Mouse (Mus musculus): ENCODE data around the gene Rfwd3. TPM values are rescaled to one million over a fixed set of nuclear protein-coding genes. Genes with fewer than 3 reads are reported as not detected.

Rfwd3 gene
- polyA plus RNA-seq, 1 experiment: 9.0 TPM

DNA sequence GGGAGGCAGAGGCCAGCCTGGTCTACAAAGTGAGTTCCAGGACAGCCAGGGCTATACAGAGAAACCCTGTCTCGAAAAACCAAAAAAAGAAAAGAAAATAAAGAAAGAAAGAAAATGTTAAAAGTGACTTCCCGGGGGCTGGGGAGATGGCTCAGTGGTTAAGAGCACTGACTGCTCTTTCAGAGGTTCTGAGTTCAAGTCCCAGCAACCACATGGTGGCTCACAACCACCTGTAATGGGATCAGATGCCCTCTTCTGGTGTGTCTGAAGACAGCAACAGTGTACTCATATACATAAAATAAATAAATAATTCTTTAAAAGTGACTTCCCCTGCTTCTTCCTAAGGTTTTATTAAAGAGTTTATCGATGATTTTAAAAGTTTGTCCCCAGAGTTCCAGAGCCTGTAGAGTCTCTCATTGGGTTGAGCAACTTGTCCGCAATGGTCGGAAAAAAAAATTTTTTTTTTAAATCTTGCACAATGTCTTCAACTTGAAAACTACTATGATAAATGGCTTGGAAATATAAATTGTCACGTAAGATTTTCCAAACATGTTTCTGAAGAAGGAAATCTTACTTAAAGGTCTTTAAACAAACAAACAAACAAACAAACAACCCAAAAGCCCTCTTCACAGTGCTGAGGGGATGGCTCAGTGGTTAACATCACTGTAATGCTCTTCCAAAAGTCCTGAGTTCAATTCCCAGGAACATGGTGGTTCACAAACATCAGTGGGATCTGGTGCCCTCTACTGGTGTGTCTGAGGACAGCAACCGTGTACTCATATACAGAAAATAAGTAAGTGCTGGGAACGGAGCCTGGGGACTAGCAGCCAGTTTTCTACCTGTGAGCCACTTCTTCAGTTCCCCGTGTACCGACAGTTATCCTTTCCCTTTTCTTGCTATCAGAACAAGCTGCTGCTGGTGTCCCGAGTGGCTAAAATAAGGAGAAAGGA is 850 bp upstream of the Rfwd3 start:
- H3K79me2 ChIP-seq (ENCODE audit: control insufficient read depth, insufficient read depth): peaks cover 35% of the 10 kb centered on the region
- peak overlapping the region; percentile 91 for H3K4me3 ChIP-seq
- peak overlapping the region; percentile 30 for H3ac ChIP-seq (ENCODE audit: control insufficient read depth, insufficient read length)
- peaks cover 3% of the 10 kb centered on the region for H3K36me3 ChIP-seq (ENCODE audit: control insufficient read depth, insufficient read depth)
- TF ChIP-seq POLR2AphosphoS2 (IDR thresholded peaks at IDR 0.05; ENCODE audit: insufficient read length, low read depth): no peak
- TF ChIP-seq TCF3 (IDR thresholded peaks at IDR 0.05; ENCODE audit: insufficient read length, low read depth): no peak
- no peak for TF ChIP-seq USF1 (IDR thresholded peaks at IDR 0.05; ENCODE audit: low read depth)
- no peak for TF ChIP-seq CEBPB (IDR thresholded peaks at IDR 0.05; ENCODE audit: insufficient read depth, poor library complexity, severe bottlenecking)
- no peak for TF ChIP-seq SRF (IDR thresholded peaks at IDR 0.05; ENCODE audit: control insufficient read depth, insufficient read length, low read depth)
- no peak for TF ChIP-seq MYOG (IDR thresholded peaks at IDR 0.05; ENCODE audit: control insufficient read depth in 1 of 3, insufficient read depth in 1 of 3, insufficient read length in 2 of 3, low read depth in 2 of 3)
- no peak for TF ChIP-seq REST (IDR thresholded peaks at IDR 0.05; ENCODE audit: insufficient read depth, insufficient read length)
- no peak for TF ChIP-seq POLR2A (IDR thresholded peaks at IDR 0.05; ENCODE audit: insufficient read length, low read depth)
- TF ChIP-seq MYOD1 (IDR thresholded peaks at IDR 0.05; ENCODE audit: control insufficient read depth in 1 of 3, insufficient read length in 2 of 3, low read depth in 2 of 3): no peak
- TF ChIP-seq MAX (IDR thresholded peaks at IDR 0.05; ENCODE audit: low read depth): no peak
- TF ChIP-seq TCF12 (IDR thresholded peaks at IDR 0.05; ENCODE audit: insufficient read depth, poor library complexity, severe bottlenecking): no peak
- no peak for TF ChIP-seq E2F4 (IDR thresholded peaks at IDR 0.05; ENCODE audit: insufficient read depth)
- peak overlapping the region; percentile 86 for H3K4me2 ChIP-seq (ENCODE audit: low read depth)
- no peaks in the 10 kb centered on the region for H3K27me3 ChIP-seq (ENCODE audit: control insufficient read depth, insufficient read depth, insufficient read length)

DNA sequence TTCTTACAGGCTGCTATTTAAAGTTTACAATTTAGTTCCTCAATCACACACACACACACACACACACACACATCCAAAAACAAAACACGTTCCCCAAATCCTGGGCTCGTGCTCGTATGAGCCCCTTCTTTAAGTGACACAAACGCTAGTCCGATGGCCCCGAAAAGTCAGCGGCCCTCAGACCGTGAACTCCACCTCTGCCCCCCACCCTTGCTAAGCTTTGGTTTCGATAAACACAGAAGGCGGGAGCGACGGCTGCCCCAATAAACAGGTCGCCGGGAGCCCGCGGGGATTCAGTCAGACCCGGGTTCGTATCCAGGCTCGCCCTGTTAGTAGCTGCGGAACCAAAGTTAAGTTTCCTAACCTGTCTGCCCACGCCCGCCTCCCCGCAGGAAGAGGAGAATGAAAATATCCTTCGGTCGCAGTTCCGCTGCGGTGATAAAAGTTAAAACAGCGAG is 630 bp downstream of the Rfwd3 start:
- Histone ChIP-seq H3K4me3 (peak overlapping the region; percentile 91), H3K4me2 (ENCODE audit: low read depth) (peak overlapping the region; percentile 81), H3K36me3 (ENCODE audit: control insufficient read depth, insufficient read depth) (peaks cover 3% of the 10 kb centered on the region), H3K27me3 (ENCODE audit: control insufficient read depth, insufficient read depth, insufficient read length) (no peaks in the 10 kb centered on the region), H3ac (ENCODE audit: control insufficient read depth, insufficient read length) (peak overlapping the region; percentile 30), H3K79me2 (ENCODE audit: control insufficient read depth, insufficient read depth) (peaks cover 48% of the 10 kb centered on the region)
- TF ChIP-seq POLR2AphosphoS2 (IDR thresholded peaks at IDR 0.05; ENCODE audit: insufficient read length, low read depth) (no peak), POLR2A (IDR thresholded peaks at IDR 0.05; ENCODE audit: insufficient read length, low read depth) (no peak), TCF3 (IDR thresholded peaks at IDR 0.05; ENCODE audit: insufficient read length, low read depth) (no peak), SRF (IDR thresholded peaks at IDR 0.05; ENCODE audit: control insufficient read depth, insufficient read length, low read depth) (no peak), REST (IDR thresholded peaks at IDR 0.05; ENCODE audit: insufficient read depth, insufficient read length) (no peak), CEBPB (IDR thresholded peaks at IDR 0.05; ENCODE audit: insufficient read depth, poor library complexity, severe bottlenecking) (no peak), TCF12 (IDR thresholded peaks at IDR 0.05; ENCODE audit: insufficient read depth, poor library complexity, severe bottlenecking) (no peak), E2F4 (IDR thresholded peaks at IDR 0.05; ENCODE audit: insufficient read depth) (no peak), USF1 (IDR thresholded peaks at IDR 0.05; ENCODE audit: low read depth) (no peak), MYOD1 (IDR thresholded peaks at IDR 0.05; ENCODE audit: control insufficient read depth in 1 of 3, insufficient read length in 2 of 3, low read depth in 2 of 3) (no peak), MYOG (IDR thresholded peaks at IDR 0.05; ENCODE audit: control insufficient read depth in 1 of 3, insufficient read depth in 1 of 3, insufficient read length in 2 of 3, low read depth in 2 of 3) (no peak), MAX (IDR thresholded peaks at IDR 0.05; ENCODE audit: low read depth) (no peak)

DNA sequence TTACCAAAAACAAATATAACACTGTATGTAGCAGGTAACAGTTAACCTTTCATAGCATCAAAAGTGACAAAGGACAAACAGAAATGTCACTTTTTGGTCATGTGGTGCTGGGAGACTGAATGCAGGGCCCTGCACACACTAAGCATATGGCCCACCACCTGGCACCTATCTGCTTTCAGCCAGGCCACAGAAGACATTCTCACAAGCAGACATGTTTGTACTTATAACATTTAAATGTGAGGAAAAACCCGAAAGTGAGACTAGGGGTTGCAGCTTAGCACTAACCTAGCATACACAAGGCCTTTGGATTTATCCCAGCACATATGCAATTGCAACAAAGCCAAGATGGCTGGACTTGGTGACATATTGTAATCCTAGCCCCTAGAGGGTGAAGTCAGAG is 2.0 kb downstream of the Rfwd3 start:
- TF ChIP-seq MYOG (IDR thresholded peaks at IDR 0.05; ENCODE audit: control insufficient read depth in 1 of 3, insufficient read depth in 1 of 3, insufficient read length in 2 of 3, low read depth in 2 of 3): no peak
- TF ChIP-seq CEBPB (IDR thresholded peaks at IDR 0.05; ENCODE audit: insufficient read depth, poor library complexity, severe bottlenecking): no peak
- no peak for TF ChIP-seq USF1 (IDR thresholded peaks at IDR 0.05; ENCODE audit: low read depth)
- TF ChIP-seq MYOD1 (IDR thresholded peaks at IDR 0.05; ENCODE audit: control insufficient read depth in 1 of 3, insufficient read length in 2 of 3, low read depth in 2 of 3): no peak
- no peak for TF ChIP-seq POLR2A (IDR thresholded peaks at IDR 0.05; ENCODE audit: insufficient read length, low read depth)
- no peak for TF ChIP-seq POLR2AphosphoS2 (IDR thresholded peaks at IDR 0.05; ENCODE audit: insufficient read length, low read depth)
- TF ChIP-seq MAX (IDR thresholded peaks at IDR 0.05; ENCODE audit: low read depth): no peak
- TF ChIP-seq TCF3 (IDR thresholded peaks at IDR 0.05; ENCODE audit: insufficient read length, low read depth): no peak
- peak overlapping the region; percentile 91 for H3K4me3 ChIP-seq
- H3K27me3 ChIP-seq (ENCODE audit: control insufficient read depth, insufficient read depth, insufficient read length): no peaks in the 10 kb centered on the region
- peaks cover 55% of the 10 kb centered on the region for H3K79me2 ChIP-seq (ENCODE audit: control insufficient read depth, insufficient read depth)
- peaks cover 17% of the 10 kb centered on the region for H3K36me3 ChIP-seq (ENCODE audit: control insufficient read depth, insufficient read depth)
- H3ac ChIP-seq (ENCODE audit: control insufficient read depth, insufficient read length): no peak overlapping the region
- H3K4me2 ChIP-seq (ENCODE audit: low read depth): peak overlapping the region; percentile 39

DNA sequence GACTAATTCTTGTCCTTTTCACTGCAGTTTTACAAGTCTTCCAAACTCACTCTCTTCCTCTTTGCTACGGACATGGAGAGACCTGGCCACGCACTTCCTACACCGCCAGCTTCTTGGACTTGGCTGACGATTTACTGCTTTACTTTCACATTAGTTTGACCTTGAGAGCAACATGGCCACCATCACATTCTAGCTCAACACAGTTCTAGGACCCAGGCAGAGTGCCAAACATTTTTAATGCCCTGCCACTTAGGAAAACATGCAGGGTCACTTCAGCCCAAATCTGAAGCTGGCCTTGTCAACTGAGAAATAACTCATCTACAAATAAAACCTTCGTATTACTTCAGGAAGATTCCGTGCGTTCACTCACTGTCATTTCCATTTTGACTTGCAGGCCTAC is 8.3 kb downstream of the Rfwd3 start:
- H3ac ChIP-seq (ENCODE audit: control insufficient read depth, insufficient read length): no peak overlapping the region
- peaks cover 34% of the 10 kb centered on the region for H3K79me2 ChIP-seq (ENCODE audit: control insufficient read depth, insufficient read depth)
- H3K4me3 ChIP-seq: no peak overlapping the region
- no peaks in the 10 kb centered on the region for H3K27me3 ChIP-seq (ENCODE audit: control insufficient read depth, insufficient read depth, insufficient read length)
- TF ChIP-seq POLR2AphosphoS2 (IDR thresholded peaks at IDR 0.05; ENCODE audit: insufficient read length, low read depth): no peak
- TF ChIP-seq MAX (IDR thresholded peaks at IDR 0.05; ENCODE audit: low read depth): no peak
- no peak for TF ChIP-seq MYOG (IDR thresholded peaks at IDR 0.05; ENCODE audit: control insufficient read depth in 1 of 3, insufficient read depth in 1 of 3, insufficient read length in 2 of 3, low read depth in 2 of 3)
- no peak for TF ChIP-seq CEBPB (IDR thresholded peaks at IDR 0.05; ENCODE audit: insufficient read depth, poor library complexity, severe bottlenecking)
- H3K4me2 ChIP-seq (ENCODE audit: low read depth): no peak overlapping the region
- peaks cover 55% of the 10 kb centered on the region for H3K36me3 ChIP-seq (ENCODE audit: control insufficient read depth, insufficient read depth)
